Mouse (Mus musculus): ENCODE measurements at regions not wholly inside any gene's neighbourhood (a gene's known extent, or its start where the extent isn't known, plus 50 kb on each side); places are given as distances from the start of the nearest gene placed in this dataset.
A peak's percentile ranks its signal among the peaks of the same experiment; 100 is the strongest.

- no peaks in the 10 kb centered on the region for H3K9me3 ChIP-seq (replicated peaks)
- no peak for DNase-seq (ENCODE audit: low spot score)
- H3K27me3 ChIP-seq (ENCODE audit: low read depth, poor library complexity, severe bottlenecking), result no peaks in the 10 kb centered on the region
- H3K4me3 ChIP-seq, result no peak overlapping the region
- no peaks in the 10 kb centered on the region for H3K36me3 ChIP-seq
- H3K4me1 ChIP-seq, result peaks cover 6% of the 10 kb centered on the region
- 91% methylated on average over 5 of the region's 5 CpGs for WGBS
- no peak overlapping the region for H3K27ac ChIP-seq (replicated peaks)
Measured at GRCm38 (mm10) chr2:116718637-116719036, 159.9 kb upstream of the Tmco5 start.

- Histone ChIP-seq H3K4me1 (no peaks in the 10 kb centered on the region), H3K4me3 (no peak overlapping the region), H3K27ac (replicated peaks) (no peak overlapping the region), H3K27me3 (ENCODE audit: low read depth, poor library complexity, severe bottlenecking) (no peaks in the 10 kb centered on the region), H3K36me3 (no peaks in the 10 kb centered on the region), H3K9me3 (replicated peaks) (no peaks in the 10 kb centered on the region)
- no peak for DNase-seq (ENCODE audit: low spot score)
- WGBS, result 76% methylated on average over 1 of the region's 1 CpGs
Measured at GRCm38 (mm10) chr2:116727591-116727990, 150.9 kb upstream of the Tmco5 start.

- no peaks in the 10 kb centered on the region for H3K36me3 ChIP-seq
- no peak overlapping the region for H3K4me3 ChIP-seq
- H3K27me3 ChIP-seq (ENCODE audit: low read depth, poor library complexity, severe bottlenecking), result no peaks in the 10 kb centered on the region
- H3K27ac ChIP-seq (replicated peaks), result no peak overlapping the region
- no peaks in the 10 kb centered on the region for H3K9me3 ChIP-seq (replicated peaks)
- WGBS, result 53% methylated on average over 3 of the region's 3 CpGs
- no peak for DNase-seq (ENCODE audit: low spot score)
- 0 out of 2 replicates have a peak, but pooled peaks cover 3% of the 10 kb centered on the region for H3K4me1 ChIP-seq
Measured at GRCm38 (mm10) chr2:116735702-116736101, 142.8 kb upstream of the Tmco5 start.

DNA sequence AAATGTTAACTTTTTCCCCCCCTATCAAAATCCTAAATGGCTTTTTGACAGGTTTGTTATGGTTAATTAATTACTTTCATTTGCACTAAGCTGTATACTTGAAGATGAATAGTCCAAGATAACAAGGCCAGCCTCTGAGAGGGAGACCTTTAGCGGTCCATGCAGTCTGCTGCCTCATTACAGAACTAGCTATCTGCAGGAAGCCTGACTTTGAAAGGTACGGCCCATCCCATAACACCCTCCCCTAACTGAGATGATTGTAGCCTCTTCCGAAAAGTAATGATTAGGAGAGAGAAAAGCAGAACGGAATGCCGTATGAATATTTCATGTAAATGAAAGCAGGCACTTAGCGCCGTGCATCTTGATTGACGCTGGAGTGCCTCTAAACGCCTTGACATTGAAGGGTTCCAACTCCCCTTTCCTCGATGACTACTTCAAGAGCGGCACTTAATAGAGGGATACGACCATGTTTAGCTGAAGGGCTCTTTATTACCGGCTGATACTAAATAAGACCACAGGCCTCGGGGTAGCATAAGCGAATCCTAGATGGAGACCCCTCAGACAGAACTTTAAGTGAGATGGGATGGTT lies 109.9 kb upstream of the Tmco5 start:
- H3K27ac ChIP-seq (replicated peaks), result no peak overlapping the region
- 84% methylated on average over 15 of the region's 15 CpGs for whole genome bisulfite sequencing
- no peaks in the 10 kb centered on the region for H3K9me3 ChIP-seq (replicated peaks)
- H3K4me3 ChIP-seq, result no peak overlapping the region
- H3K4me1 ChIP-seq, result no peaks in the 10 kb centered on the region
- no peaks in the 10 kb centered on the region for H3K27me3 ChIP-seq (ENCODE audit: low read depth, poor library complexity, severe bottlenecking)
- DNase-seq (ENCODE audit: low spot score), result no peak
- H3K36me3 ChIP-seq, result no peaks in the 10 kb centered on the region

- Histone ChIP-seq H3K4me1 (no peaks in the 10 kb centered on the region), H3K4me3 (no peak overlapping the region), H3K36me3 (no peaks in the 10 kb centered on the region), H3K27me3 (ENCODE audit: low read depth, poor library complexity, severe bottlenecking) (no peaks in the 10 kb centered on the region), H3K9me3 (replicated peaks) (no peaks in the 10 kb centered on the region), H3K27ac (replicated peaks) (no peak overlapping the region)
- 86% methylated on average over 4 of the region's 4 CpGs for WGBS
- DNase-seq (ENCODE audit: low spot score), result no peak
Measured at GRCm38 (mm10) chr2:116769186-116769585, 109.3 kb upstream of the Tmco5 start.

GRCm38 (mm10) chr2:116772569-116772968 lies 105.9 kb upstream of the Tmco5 start:
- WGBS, result 92% methylated on average over 6 of the region's 6 CpGs
- DNase-seq (ENCODE audit: low spot score), result no peak

GRCm38 (mm10) chr2:116800141-116800540 lies 78.3 kb upstream of the Tmco5 start:
- WGBS, result 86% methylated on average over 2 of the region's 2 CpGs
- H3K36me3 ChIP-seq, result no peaks in the 10 kb centered on the region
- no peak for DNase-seq (ENCODE audit: low spot score)
- no peaks in the 10 kb centered on the region for H3K27me3 ChIP-seq (ENCODE audit: low read depth, poor library complexity, severe bottlenecking)
- no peak overlapping the region for H3K27ac ChIP-seq (replicated peaks)
- no peak overlapping the region for H3K4me3 ChIP-seq
- H3K4me1 ChIP-seq, result no peaks in the 10 kb centered on the region
- no peaks in the 10 kb centered on the region for H3K9me3 ChIP-seq (replicated peaks)

More at GRCm38 (mm10) chr2:116772569-116772968, 105.9 kb upstream of the Tmco5 start:
- Histone ChIP-seq H3K4me3 (no peak overlapping the region), H3K36me3 (no peaks in the 10 kb centered on the region), H3K4me1 (peaks cover 10% of the 10 kb centered on the region), H3K9me3 (replicated peaks) (no peaks in the 10 kb centered on the region), H3K27ac (replicated peaks) (no peak overlapping the region), H3K27me3 (ENCODE audit: low read depth, poor library complexity, severe bottlenecking) (no peaks in the 10 kb centered on the region)

- Histone ChIP-seq H3K9me3 (replicated peaks) (no peaks in the 10 kb centered on the region), H3K4me1 (peaks cover 4% of the 10 kb centered on the region; the same call in 1 of the 2 replicates), H3K27ac (replicated peaks) (no peak overlapping the region), H3K4me3 (no peak overlapping the region), H3K27me3 (ENCODE audit: low read depth, poor library complexity, severe bottlenecking) (no peaks in the 10 kb centered on the region), H3K36me3 (no peaks in the 10 kb centered on the region)
- 92% methylated on average over 7 of the region's 7 CpGs for WGBS
- no peak for DNase-seq (ENCODE audit: low spot score)
Measured at GRCm38 (mm10) chr2:116801578-116801977, 76.9 kb upstream of the Tmco5 start.

GRCm38 (mm10) chr2:116807207-116807606 lies 71.3 kb upstream of the Tmco5 start:
- 69% methylated on average over 3 of the region's 3 CpGs for WGBS
- Histone ChIP-seq H3K27ac (replicated peaks) (peak overlapping the region; percentile 78), H3K36me3 (no peaks in the 10 kb centered on the region), H3K27me3 (ENCODE audit: low read depth, poor library complexity, severe bottlenecking) (peaks cover 9% of the 10 kb centered on the region; the same call in 1 of the 2 replicates), H3K9me3 (replicated peaks) (no peaks in the 10 kb centered on the region), H3K4me3 (no peak overlapping the region), H3K4me1 (peaks cover 56% of the 10 kb centered on the region)
- no peak for DNase-seq (ENCODE audit: low spot score)

DNA sequence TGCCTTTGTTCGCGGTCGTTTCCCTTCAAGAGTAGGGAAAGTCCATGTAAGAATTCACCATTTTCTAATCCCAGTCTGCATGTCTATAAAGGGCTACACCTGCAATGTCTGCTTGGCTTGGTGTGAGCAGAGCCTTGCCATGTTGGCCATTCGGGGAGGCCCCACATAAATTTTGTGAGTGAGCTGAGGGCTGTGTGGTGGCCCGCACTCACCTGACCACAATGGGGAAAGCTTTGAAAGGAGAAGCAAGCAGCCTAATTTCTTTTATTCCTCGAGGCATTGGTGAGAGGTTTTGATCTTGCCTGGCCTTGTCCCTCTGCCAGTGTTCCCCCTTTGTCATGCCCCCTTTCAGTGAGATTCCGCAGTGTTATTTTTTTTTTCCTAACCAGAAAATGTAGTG lies 70.9 kb upstream of the Tmco5 start:
- peak; percentile 57 for DNase-seq (ENCODE audit: low spot score)
- Histone ChIP-seq H3K27me3 (ENCODE audit: low read depth, poor library complexity, severe bottlenecking) (peaks cover 9% of the 10 kb centered on the region; the same call in 1 of the 2 replicates), H3K36me3 (no peaks in the 10 kb centered on the region), H3K27ac (replicated peaks) (peak overlapping the region; percentile 78), H3K4me1 (peaks cover 60% of the 10 kb centered on the region), H3K4me3 (0 out of 2 replicates have a peak overlapping the region, but pooled peaks have one; percentile 11), H3K9me3 (replicated peaks) (no peaks in the 10 kb centered on the region)
- 48% methylated on average over 7 of the region's 7 CpGs for WGBS

- 41% methylated on average over 6 of the region's 6 CpGs for WGBS
- Histone ChIP-seq H3K27me3 (ENCODE audit: low read depth, poor library complexity, severe bottlenecking) (peaks cover 9% of the 10 kb centered on the region; the same call in 1 of the 2 replicates), H3K4me3 (no peak overlapping the region), H3K36me3 (no peaks in the 10 kb centered on the region), H3K27ac (replicated peaks) (peak overlapping the region; percentile 78), H3K9me3 (replicated peaks) (no peaks in the 10 kb centered on the region), H3K4me1 (peaks cover 65% of the 10 kb centered on the region)
- peak; percentile 45 for DNase-seq (ENCODE audit: low spot score)
Measured at GRCm38 (mm10) chr2:116808113-116808512, 70.4 kb upstream of the Tmco5 start.

DNA sequence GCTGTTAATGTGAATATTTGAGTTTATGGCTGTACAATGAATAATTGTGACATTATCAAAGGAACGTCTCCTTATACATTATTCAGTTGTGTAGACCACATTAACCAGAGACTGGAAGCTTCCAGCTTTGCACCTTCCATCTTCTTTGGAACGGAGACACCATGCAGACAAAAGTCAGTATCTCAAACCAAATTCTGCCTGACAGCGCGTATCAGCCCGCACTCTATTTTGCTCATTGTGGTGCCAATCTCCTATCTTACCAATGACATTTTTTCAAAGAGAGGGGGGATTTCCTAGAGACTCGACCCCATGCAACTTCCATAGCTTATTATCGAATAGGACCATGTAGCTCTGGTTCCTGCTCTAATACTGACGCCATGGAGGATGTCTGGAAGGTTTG lies 69.9 kb upstream of the Tmco5 start:
- Histone ChIP-seq H3K27ac (replicated peaks) (peak overlapping the region; percentile 78), H3K4me1 (peaks cover 69% of the 10 kb centered on the region), H3K4me3 (peak overlapping the region; percentile 25; the same call in 1 of the 2 replicates), H3K36me3 (no peaks in the 10 kb centered on the region), H3K27me3 (ENCODE audit: low read depth, poor library complexity, severe bottlenecking) (peaks cover 9% of the 10 kb centered on the region; the same call in 1 of the 2 replicates), H3K9me3 (replicated peaks) (no peaks in the 10 kb centered on the region)
- DNase-seq (ENCODE audit: low spot score), result peak; percentile 59
- WGBS, result 56% methylated on average over 8 of the region's 8 CpGs

DNA sequence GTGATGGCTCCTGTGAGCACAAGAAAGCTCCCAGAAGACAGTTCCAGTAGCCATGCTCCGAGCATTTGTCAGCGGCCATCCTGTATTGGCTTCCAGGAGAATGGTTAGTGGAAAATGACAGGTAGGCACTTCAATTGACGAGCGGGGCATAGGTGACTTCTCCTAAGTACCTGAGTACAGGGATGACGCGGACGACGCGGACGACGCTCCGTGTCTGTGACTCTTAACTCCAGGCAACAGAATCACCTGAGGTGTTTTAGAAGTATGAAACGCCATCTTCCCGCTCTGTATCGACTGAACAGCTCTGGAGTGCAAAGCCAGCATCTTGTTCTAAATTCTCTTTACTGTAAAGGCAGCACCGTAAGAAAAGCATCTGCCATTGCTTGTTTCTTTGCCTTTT lies 68.4 kb upstream of the Tmco5 start:
- Histone ChIP-seq H3K27ac (replicated peaks) (peak overlapping the region; percentile 78), H3K4me3 (no peak overlapping the region), H3K36me3 (no peaks in the 10 kb centered on the region), H3K9me3 (replicated peaks) (no peaks in the 10 kb centered on the region), H3K4me1 (peaks cover 80% of the 10 kb centered on the region), H3K27me3 (ENCODE audit: low read depth, poor library complexity, severe bottlenecking) (peaks cover 9% of the 10 kb centered on the region; the same call in 1 of the 2 replicates)
- WGBS, result 96% methylated on average over 16 of the region's 16 CpGs
- DNase-seq (ENCODE audit: low spot score), result no peak

All from midbrain, embryonic 10.5 days (tissue).